Mouse (Mus musculus) ZHBTc4 (cell line): ENCODE measurements at regions not wholly inside any gene's neighbourhood (a gene's known extent, or its start where the extent isn't known, plus 50 kb on each side); places are given as distances from the start of the nearest gene placed in this dataset.
A peak's percentile ranks its signal among the peaks of the same experiment; 100 is the strongest.

Experiments
- DNase-seq: peaks from one replicate; pipeline ENCODE4 v3.0.0-alpha.2; 2011; ENCODE audit warnings: low read depth, low spot score

DNA sequence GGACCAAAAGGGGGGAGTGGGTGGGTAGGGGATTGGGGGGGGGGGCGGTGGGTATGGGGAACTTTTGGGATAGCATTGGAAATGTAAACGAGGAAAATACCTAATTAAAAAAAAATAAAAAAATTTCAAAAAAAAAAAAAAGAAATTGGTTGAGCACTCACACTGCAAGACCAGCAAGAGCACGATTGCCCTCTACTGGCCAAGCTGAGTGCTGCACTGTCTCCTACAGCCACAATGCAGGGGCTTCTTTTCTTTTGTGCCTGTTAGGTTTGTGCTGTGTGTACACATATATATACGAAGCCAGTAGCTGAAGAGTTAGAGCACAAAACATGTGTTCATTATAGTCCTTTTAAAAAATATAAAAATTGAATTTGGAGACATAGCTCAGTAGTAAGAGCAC is 55.6 kb downstream of the Mup20 start:
- DNase-seq = peak; percentile 66

DNA sequence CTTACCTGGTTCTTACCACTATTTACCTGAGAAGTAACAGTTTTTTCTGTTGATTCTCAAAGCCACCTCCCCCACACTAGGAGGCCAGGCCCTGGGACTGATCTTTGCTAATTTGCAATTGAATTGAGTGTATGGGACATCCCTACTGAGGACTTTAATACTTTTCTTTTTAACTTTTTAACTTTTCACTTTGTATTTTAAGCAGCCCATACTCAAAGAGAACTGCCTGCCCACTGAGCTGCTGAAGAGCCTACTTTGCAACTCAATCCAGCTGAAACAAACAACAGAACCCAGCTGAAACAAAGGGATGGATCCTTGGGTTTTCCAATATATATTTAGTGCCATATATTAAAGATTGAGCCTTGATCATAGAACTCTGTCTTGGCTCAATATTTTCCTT is 64.0 kb downstream of the Mup20 start:
- peak; percentile 69 for DNase-seq

DNA sequence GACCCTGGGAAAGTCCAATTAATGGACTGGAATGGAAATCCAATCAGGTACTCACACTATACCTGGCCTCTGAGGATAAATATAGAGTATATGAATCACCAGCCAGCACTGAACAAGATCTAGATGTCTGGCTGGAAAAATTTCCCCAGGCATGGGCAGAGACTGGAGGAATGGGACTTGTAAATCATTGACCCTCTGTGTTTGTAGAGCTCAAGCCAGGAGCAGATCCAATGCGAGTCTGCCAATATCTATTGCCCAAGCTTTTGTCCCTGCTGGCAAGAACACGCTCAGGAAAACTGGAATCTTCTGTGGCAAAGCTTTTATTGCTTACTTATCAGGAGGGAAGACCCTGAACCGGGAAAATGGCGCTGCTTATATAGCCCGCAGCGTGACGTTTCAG is 77.8 kb downstream of the Mup20 start:
- no peak for DNase-seq

DNA sequence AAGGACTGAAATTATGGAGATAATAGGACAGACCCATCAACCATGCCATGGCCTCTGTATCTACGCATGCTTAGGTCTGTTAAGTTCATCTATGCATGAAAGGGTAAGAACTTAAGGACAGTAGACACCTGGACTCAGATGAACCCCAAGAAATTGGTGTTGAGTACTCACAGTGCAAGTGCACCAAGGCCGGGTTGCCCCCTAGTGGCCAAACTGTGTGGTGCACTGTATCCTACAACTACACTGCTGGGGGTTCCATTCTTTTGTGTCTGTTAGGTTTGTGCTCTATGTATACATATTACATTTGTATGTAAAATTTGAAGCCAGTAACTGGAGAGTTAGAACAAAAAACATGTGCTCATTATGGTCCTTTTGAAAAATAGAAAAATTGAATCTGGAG is 80.7 kb downstream of the Mup20 start:
- DNase-seq = peak; percentile 71

DNA sequence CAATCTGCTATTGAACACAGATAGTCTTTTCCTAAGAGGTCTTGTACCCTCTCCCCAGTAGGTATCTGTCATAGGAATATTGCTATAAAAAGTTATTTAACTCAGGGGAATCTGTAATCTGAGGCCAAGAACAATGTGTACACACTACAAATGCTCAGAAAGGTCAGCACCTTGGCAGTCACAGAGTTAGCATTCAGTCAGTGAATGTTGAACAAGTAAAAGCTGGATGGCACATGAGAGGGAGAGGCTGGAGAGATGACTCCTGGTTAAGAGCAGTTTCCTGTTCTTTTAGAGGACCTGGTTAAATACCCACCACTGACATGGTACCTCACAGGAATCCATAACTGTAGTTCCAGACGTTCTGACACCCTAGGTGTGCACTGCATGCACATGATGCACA is 84.3 kb downstream of the Mup20 start:
- DNase-seq = no peak

DNA sequence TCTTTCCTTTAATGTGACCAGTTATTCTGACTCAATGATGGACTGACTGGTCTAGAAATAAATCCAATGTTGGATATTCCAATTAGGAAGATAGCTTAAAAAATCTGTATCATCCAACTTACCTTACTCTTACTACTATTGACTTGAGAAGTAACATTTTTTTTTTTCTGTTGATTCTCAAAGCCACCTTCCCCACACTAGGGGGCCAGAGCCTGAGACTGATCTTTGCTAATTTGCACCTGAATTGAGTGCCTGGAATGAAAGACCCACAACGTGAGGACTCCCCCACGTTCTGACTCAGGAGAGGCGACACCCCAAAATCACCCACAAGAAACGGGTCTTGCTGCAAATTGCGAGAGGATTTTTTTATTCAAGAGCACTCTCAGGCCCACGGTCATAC is 86.3 kb downstream of the Mup20 start:
- peak; percentile 80 for DNase-seq

DNA sequence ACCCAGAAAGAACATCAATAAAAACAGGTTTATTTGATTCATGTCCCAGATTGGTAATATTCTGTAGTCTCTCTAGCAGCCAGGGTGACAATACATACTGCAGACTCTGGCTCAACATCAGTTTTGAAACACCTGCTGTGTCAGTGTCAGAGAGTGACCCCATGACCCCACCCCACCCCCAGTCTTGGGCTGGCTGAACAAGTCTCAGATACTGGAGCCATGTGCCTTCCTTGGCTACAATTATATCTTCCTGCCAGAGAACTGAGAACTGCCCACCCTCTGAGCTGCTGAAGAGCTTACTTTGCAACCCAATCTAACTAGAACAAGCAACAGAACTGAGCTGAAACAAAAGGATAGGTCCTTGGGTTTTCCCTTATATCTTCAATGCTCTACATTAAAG is 91.6 kb downstream of the Mup20 start:
- DNase-seq = peak; percentile 12
